Mouse (Mus musculus) mouse trophoblast stem cell (cell line): ENCODE measurements around the gene Cacna2d3.

Experiments used
- in situ Hi-C, 2 experiments: fragments of 300-500 bp; cut with MseI, MboI; formaldehyde crosslinking; loops; 2 replicates in 1 of 2; 3 replicates in 1 of 2; pipeline ENCODE4 v1.15.1; 2025

Cacna2d3 gene

DNA sequence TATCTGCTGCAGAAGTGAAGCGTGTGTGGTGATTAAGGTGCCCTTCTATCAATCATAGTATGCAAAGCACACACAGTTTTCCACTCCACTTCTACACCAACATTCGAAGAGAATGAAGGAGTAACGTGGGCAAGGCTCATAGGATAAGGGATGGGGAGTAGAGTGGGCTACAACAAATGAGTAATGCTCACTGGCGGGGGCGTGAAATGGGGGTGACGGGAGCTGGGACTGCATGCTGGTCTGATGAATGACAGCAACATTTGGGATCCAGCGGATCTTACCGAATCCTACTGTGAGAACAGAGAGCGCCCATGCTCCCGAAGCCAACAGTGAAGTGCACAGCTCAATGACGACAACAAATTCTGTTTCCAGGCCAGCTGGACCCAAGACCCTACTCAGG lies 76.2 kb downstream of the Cacna2d3 start:
- in situ Hi-C loops: no loop called here

DNA sequence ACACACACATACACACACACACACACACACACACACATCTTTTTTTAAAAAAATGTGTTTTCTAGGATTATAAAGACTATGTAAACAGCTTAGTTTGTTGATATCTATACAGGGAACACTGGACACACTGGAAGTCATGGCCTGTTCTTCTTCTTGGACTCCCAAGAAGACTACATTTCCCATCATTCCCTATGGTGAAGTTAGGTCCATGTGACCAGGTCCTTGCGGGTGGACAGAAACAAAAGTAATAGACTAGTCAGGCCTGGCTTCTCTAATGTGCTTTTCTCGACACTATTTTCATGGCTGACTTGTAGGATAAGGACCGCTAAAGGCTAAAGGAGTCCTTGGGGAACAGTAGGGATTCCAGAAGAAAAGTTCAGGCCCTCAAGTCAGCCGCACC lies 78.4 kb downstream of the Cacna2d3 start:
- in situ Hi-C loops: no loop called here

DNA sequence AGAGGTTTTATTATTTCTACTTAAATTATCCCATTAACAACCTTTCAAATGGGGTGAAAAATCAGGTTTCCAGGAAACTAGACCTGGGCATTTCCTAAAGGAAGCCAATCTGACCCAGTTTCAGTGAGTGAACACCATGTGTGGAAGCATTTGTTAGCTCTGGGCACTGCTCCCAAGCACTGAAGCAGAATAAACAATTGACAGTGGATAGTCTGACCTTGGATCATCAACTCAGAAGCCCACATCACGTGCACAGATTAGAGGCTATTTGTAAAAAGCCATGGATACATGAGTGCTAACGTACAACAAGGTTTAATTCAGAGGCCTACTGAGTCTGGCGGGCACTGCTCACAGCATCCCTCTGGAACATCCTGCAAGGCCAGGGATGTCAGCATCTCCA lies 82.4 kb downstream of the Cacna2d3 start:
- in situ Hi-C loops: no loop called here

DNA sequence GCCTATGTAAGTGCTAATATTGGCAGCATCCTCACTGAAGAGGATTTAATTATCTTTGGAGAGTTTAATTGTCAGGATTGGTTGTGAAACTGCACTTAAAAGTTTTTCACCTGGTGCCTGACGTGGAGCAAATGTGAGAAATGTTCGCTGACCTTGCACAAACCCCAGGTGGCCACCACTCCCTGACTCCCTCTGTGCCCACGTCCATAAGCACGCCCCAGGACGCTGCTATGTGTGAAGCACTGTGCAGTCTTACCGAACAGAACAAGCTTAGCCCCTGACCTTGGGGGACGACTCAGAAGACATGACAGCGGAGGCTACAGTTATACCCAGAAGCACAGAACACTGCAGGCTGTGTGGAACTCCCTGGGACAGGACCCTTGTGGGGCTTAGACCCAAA lies 93.5 kb downstream of the Cacna2d3 start:
- in situ Hi-C loops: no loop called here

DNA sequence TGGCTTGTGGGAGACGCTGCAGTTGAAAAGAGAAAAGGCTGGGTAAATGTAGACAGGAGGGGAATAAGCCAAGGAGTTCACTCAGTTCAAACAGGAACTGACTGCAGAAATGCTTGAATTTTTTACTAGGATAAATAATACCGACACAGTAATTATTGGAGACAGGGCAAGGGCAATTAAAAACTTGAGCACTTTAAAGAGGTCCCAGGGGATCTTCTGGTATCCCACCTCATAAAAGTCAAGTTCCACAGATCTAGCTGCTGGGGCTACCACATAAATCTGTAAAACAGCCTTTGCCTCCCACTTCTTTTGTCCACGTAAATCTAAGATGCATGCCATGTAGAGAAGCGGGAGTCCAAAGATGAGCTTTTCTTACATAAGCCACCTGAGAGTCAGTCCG lies 109.2 kb downstream of the Cacna2d3 start:
- in situ Hi-C loops: no loop called here

DNA sequence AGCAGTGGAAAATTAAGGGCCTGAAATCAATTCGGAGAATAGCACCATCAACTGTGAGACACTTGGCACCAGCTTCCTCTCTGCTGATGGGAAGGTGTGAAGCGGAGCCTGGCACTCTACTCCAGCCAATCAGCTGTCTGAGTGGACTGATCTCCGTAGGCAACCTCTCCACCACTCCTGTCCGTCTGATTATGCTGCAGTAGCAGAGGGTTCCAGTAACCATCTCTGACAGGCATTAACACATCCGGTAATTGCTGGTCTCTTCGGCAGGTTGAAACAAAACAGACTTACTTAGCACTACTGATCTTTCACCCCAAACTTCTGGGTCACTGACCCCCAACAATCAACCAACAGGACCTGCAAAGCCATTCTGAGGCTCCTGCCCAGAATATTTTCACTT lies 112.9 kb downstream of the Cacna2d3 start:
- in situ Hi-C loops: no loop called here

DNA sequence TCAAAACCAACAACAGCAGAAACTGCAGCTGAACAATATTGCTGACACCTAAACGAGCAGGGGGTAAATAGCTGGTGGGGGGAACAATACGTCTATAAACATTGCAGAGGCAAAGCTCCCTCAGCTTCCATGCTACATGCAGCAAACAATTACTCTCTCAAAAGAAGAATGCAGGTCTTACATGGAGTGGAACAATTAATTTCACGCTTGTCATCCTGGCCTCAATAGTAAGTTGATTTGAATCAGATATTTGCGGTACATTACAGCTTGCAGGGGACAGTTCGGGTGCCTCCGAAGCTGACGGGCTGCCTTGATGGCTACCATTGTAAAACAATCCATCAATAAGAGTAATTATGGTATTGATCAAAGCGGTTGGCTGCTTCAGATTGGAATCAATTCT lies 122.2 kb downstream of the Cacna2d3 start:
- in situ Hi-C loops: no loop called here

DNA sequence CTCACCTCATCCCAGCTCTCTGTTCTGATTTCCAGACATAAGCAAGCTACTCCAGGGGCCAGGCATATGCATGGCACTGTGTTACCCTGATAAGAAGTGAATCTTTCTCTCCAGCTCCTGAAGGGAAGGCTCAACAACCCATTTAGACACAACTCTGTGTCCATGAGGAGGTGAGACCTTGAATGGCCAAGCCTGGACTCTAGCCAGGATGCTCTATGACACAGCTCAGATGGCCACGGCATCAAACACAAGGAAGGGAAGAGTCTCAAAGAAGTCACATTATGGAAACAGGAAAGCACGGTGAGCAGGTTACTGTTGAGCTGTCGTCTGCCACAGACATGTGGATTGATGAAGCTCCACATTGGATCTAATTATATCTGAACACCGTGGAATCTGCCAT lies 128.8 kb downstream of the Cacna2d3 start:
- in situ Hi-C loops: no loop called here

DNA sequence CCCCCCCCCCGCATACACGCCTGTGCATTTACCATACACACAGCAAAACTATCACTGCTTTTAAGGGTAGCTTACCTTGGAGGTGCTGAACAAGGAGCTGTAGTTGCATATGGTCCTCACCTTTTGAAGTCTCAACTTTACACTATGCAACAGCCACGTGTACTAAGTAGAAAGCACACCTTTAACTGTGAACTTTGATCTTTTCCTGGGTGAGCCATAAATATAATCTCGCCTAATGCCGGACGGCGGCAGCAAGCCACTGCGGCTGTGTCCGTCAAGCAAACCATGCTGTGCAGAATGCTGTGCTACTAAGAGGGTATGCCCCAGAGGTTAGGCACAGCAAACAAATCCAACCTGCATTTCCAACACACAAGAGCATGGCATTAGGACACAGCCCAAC lies 132.0 kb downstream of the Cacna2d3 start:
- in situ Hi-C loops: no loop called here

DNA sequence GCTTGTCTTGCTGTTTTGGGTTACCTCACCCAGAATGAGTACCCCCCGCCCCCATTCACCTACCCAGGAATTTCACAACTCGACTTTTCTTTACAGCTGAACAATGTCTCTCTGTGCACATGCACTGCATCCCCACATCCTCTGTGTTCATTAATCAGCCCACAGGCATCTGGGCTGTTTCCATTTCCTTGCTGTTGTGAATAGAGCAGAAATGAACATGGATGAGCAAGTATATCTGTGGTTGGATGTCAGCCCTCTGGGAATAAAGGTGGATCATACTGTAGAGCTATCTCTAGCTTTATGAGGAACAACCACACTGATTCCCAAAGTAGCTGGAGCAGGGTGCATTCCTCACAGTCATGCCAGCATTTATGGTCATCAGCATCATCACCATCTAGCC lies 139.7 kb downstream of the Cacna2d3 start:
- in situ Hi-C loops: no loop called here

DNA sequence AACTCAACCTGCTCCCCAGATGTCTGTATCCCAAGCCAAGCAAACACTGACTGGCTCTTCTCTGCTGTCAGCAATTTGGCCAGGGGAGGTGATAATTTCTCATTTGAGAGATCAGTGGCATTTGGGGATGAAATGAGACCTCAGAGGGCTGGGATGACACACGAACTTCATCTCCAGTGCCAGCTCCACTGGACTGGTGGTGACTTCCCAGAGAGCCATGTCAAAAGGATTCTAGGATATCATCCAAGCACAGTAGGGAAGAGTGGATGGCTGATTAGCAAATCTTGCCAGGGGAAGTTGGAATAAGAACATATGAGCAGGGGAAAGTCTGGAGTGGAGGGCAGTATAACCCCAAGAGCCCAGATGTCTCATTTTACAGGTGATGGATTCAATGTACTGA lies 143.9 kb downstream of the Cacna2d3 start:
- in situ Hi-C loops: no loop called here

DNA sequence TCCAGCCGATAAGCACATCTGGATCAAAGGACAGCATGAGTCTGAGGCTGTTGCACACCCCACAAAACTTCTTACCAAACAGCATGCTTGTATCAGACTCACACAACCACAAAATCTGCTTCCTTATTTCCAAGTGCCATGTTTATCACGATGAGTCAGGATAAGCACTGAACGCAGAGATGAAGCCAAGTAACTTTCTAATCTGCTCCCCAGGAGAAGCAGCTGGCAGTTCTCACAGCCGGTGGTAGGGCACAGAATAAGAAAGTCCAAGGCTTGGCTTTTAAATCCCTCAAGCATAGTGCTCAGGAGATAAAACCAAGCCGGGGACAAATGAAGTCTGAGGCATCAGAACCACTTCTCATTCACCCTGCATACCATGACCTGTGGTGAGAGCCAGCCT lies 146.1 kb downstream of the Cacna2d3 start:
- in situ Hi-C loops: no loop called here

DNA sequence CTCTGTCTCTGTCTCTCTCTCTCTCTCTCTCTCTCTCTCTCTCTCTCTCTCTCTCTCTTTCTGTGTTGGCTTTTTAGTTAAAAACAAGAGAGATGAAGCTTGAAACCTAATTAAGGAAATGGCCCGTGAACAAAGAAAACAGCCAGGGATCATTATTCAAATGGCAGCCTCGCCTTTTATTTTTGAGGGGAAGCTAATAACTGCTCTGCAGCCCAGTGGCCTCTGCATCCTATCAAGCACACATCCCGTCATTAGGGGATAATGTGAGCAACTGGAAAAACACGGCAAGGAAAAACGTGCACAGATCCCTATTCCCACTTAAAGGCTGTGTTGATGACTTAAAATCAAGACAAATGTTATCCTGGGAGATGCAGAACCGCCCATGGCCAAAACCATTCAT lies 159.0 kb downstream of the Cacna2d3 start:
- in situ Hi-C loops: no loop called here

DNA sequence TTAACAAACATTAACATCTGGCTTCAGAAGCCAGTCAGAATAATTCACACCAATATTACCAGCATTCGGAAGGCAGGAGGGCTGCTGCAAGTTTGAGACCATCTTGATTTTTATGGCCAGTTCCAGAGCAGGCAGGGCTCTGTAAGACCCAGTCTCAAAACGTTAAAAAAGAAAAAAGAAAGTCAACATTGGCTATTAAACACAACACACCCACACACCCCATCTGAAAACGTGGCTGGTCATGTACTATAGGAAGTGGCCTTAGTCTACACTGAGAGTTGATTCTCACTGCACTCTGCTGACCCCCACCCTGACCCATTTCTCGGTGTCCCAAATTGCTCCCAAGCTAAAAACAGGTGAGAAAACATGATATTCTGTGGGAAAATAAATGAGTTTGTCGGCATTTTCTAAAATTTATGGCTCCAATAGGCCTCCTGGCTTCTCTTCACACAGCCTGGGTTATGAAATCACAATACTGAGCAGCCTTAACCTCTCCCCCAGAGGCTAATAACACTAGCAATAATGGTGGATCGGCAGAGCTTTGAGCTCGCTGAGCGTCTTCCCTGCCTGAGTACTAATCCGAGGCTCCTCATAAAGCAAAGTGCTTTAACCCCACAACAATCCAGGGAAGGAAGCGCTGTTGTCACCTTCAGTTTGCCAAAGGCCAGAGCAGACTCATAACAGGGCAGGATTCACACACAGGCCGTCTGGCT lies 160.4 kb downstream of the Cacna2d3 start:
- in situ Hi-C loops: no loop called here

DNA sequence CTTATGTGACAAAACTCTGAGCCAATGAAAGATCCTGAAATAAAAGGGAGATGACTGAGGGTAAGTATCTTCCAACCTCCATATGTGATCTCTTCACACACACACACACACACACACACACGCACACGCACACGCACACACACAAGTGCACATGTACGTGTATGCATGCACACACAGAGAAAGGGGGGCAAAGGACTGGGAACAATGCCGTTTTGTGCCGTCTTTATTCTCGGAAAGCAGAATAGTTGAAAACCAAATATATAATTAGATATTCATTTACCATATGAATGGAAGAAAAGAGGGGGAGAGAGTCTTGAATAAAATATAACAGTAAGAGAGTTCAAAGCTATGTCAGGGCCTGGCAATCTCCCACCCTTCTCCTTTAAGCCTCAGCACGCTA lies 163.2 kb downstream of the Cacna2d3 start:
- in situ Hi-C loops: no loop called here

DNA sequence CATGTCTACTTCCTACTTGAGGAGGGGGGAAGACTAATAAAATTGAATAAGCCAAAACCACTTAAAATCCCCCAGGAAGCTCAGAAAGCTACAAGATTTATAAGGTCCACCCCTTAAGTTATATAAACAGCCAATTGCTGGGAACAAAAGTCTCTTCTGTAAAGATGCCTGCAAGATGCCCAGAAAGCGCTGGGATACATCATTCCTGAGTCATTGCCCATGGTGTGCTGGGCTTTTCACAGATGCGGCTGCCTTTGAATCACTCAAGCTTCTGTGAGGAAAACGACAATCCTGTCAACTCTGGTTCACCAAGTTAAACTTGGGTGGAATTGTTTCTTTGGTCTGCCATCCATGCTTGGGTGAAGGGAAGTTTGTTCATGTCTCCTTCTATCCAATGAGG lies 165.5 kb downstream of the Cacna2d3 start:
- in situ Hi-C loops: no loop called here

DNA sequence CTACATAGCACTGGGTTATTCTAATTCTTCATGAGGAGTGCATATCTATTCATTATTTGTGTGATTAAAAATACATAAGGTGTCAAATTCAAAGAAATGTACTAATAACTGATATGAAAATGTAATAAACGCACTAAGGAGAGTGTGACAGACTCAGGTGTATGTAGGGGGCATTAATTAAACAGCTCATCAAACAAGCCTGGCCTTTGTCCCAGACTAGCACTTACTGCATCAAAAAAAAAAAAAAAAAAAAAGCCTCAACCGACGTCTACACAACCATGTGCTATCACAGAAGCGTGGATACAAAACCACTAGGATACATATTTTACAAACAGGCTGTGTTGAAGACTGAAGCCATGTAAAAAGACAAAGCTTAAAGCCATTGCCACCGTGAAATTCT lies 169.2 kb downstream of the Cacna2d3 start:
- in situ Hi-C loops: no loop called here

DNA sequence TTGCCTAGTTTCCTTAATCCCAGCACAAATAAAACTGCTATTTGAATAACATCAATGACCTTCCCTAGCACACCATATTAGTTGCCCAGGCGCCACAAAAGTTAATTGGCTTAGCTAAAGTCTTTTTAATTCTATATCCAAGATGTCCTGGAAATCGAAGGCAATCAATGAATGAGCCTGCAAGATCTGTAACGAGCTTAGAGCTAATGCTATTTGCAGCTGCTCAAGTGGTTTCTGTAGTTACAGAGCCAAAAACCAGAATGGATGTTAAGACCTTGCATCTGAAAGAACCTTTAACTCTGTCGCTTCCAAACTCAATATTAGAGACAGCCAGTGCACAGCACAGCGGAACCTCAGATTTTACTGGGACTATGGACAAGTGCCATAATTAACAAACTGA lies 173.0 kb downstream of the Cacna2d3 start:
- in situ Hi-C loops: no loop called here

DNA sequence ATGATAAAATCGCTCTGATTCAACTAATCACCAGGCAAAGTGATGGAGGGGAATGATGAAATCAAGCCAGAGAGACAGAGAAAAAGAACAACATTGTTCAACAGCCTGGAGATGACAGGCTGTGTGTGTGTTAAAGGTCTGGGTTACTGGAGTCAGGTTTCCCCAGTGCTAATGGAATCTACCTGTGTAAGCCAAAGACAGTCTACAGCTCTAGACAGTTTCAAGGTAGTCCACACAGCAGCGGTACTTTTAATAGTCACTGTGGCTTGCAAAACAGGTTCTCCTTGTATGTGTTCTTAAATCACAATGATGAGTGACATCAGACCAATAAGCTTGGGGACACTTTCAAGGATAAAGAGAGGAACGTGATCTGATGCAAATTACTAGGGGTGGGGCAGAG lies 191.1 kb downstream of the Cacna2d3 start:
- in situ Hi-C loops: no loop called here

DNA sequence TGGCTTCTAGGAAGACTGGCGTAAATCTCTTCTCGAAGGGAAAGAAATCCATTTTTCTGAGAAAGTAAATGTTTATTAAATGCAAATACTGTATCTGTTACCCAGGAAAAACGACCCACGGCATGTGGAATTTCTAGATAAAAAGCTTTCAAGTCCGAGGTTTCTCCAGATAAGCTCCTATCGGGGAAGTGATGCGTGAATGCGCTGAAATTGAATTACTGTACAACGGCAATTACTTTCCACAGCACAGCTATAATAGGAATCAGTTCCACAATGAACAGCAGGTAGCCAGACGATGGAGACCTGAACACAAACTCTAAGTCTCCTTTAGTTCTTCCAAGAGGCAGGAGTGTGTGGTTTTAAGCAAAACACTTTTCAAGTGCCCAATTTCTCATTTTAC lies 193.0 kb downstream of the Cacna2d3 start:
- in situ Hi-C loops: no loop called here

DNA sequence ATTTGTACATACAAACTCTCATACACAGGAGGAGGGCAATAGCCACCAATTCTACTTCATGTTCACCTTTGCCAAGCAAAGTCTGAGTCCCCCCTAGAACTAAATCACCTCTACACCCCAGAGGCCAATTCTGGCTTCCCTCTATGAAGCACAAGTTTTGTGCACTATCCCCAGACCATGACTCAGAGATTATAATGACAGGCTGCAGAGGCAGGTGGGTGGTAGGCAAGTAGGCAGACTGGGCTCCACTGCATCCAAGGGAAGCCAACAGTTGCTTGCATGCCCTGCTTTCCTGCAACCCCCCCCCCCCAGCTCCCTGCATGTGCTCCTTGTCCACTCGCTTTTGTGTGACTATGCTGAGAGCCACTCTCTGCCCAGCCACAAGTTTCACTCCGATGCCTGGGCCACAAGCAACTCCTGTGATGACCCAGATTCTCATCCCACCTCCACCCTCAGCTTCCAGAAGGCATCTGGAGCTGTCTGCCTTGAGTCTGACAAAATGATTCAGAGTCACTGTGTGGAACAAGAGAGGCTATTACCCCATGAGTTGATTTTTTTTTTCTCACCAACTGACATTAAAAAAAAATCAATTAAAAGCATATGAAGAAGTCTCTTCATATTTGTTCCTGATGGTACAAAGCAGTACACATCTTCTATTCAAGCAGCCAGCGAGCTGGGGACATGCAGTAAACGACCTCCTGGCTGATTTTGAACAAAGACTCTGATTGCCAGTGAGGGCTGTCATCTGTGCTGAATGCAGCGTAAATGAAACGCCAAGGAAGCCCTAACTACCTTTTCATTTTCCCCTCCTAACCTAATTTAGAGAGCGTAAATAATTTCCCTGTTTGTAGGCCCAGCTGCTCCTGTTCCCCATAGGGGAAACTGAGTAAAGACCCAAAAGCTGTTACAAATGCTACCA lies 201.7 kb downstream of the Cacna2d3 start:
- in situ Hi-C loops: no loop called here

DNA sequence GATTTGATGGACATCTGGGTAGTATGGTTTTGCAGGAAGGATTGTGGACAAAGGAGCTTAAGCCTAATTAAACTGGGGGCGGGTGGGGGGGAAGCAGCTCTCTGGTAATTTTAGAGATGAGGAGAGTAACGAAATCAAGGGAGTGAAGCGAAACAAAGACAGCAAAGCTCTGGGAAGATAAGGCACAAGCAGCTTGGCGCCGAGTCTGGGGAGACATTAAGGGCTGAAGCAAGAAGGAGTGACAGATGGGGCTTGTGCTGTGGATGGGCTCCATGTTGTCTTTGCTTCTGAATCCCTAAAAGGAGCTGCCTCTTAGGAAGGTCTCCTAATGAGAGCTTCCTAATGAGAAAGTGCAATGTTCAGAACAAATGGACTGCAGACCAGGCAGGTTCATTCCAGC lies 219.0 kb downstream of the Cacna2d3 start:
- in situ Hi-C loops: no loop called here
